Mouse (Mus musculus) midbrain, embryonic 10.5 days (tissue): ENCODE data around the gene Aspscr1. TPM values are rescaled to one million over a fixed set of nuclear protein-coding genes. Genes with fewer than 3 reads are reported as not detected.

Experiments
- DNase-seq: peaks from one replicate; pipeline ENCODE4 v3.0.0-alpha.2; 2017; ENCODE audit warnings: low spot score
- H3K27ac ChIP-seq: fragments of 300-500 bp; sonication (generic); replicated peaks from 2 replicates; pipeline ENCODE4 v1.5.1; 2016; ENCODE audit warnings: mild to moderate bottlenecking
- H3K27me3 ChIP-seq: fragments of 300-500 bp; sonication (generic); 2 replicates; pipeline ENCODE4 v1.6.1; 2016; ENCODE audit warnings: low read depth, mild to moderate bottlenecking; ENCODE audit not compliant: poor library complexity, severe bottlenecking
- H3K36me3 ChIP-seq: fragments of 300-500 bp; sonication (generic); 2 replicates; pipeline ENCODE4 v1.6.1; 2016; ENCODE audit warnings: mild to moderate bottlenecking, moderate library complexity
- H3K4me1 ChIP-seq: fragments of 300-500 bp; sonication (generic); 2 replicates; pipeline ENCODE4 v1.6.1; 2016
- H3K4me3 ChIP-seq: fragments of 300-500 bp; sonication (generic); 2 replicates; pipeline ENCODE4 v1.5.1; 2016; ENCODE audit warnings: mild to moderate bottlenecking, moderate library complexity
- H3K9me3 ChIP-seq: fragments of 300-500 bp; sonication (generic); replicated peaks from 2 replicates; pipeline ENCODE4 v1.6.1; 2016; ENCODE audit warnings: mild to moderate bottlenecking
- WGBS: fragments of 180-500 bp; shearing (Covaris S2); methylation state at CpG from one replicate; pipeline ENCODE4 v1.1.7; 2016; 5-methylcytosine and 5-hydroxymethylcytosine counted together
- microRNA-seq: library from miRNA; unstranded; fragments of <30 nt; microRNA quantifications from one replicate; pipeline ENCODE4, GENCODE M21; 2017
- polyA plus RNA-seq: library from polyadenylated mRNA; unstranded; fragments of >200 nt; fragmentation: Nextera tagmentation; extraction: Ambion mirVana; gene quantifications from 2 replicates; pipeline ENCODE4 v1.2.1, GENCODE M21; 2016

Gene Aspscr1
- polyA plus RNA-seq, 1 experiment from 2014 or later, result 150 TPM

- WGBS, result 82% methylated on average over 7 of the region's 7 CpGs
- Histone ChIP-seq H3K27ac (no peak overlapping the region), H3K4me1 (no peaks in the 10 kb centered on the region), H3K4me3 (no peak overlapping the region), H3K9me3 (no peaks in the 10 kb centered on the region), H3K27me3 (no peaks in the 10 kb centered on the region), H3K36me3 (no peaks in the 10 kb centered on the region)
- no peak for DNase-seq
Observed at GRCm38 (mm10) chr11:120744121-120744701, 71.4 kb downstream of the Aspscr1 start.

- Histone ChIP-seq H3K4me3 (no peak overlapping the region), H3K4me1 (no peaks in the 10 kb centered on the region), H3K9me3 (no peaks in the 10 kb centered on the region), H3K27me3 (no peaks in the 10 kb centered on the region), H3K27ac (no peak overlapping the region), H3K36me3 (no peaks in the 10 kb centered on the region)
- 86% methylated on average over 4 of the region's 4 CpGs for WGBS
- no peak for DNase-seq
Observed at GRCm38 (mm10) chr11:120747974-120748373, 75.2 kb downstream of the Aspscr1 start.

- 63% methylated on average over 8 of the region's 8 CpGs for WGBS
- Histone ChIP-seq H3K4me1 (no peaks in the 10 kb centered on the region), H3K4me3 (no peak overlapping the region), H3K9me3 (no peaks in the 10 kb centered on the region), H3K27me3 (no peaks in the 10 kb centered on the region), H3K27ac (no peak overlapping the region), H3K36me3 (no peaks in the 10 kb centered on the region)
- no peak for DNase-seq
Observed at GRCm38 (mm10) chr11:120749430-120749829, 76.7 kb downstream of the Aspscr1 start.

- H3K36me3 ChIP-seq, result no peaks in the 10 kb centered on the region
- H3K27ac ChIP-seq, result no peak overlapping the region
- DNase-seq, result no peak
- no peaks in the 10 kb centered on the region for H3K27me3 ChIP-seq
- H3K4me1 ChIP-seq, result no peaks in the 10 kb centered on the region
- 85% methylated on average over 4 of the region's 4 CpGs for WGBS
- H3K4me3 ChIP-seq, result no peak overlapping the region
- H3K9me3 ChIP-seq, result peaks cover 2% of the 10 kb centered on the region; the same call in 1 of the 2 replicates
Observed at GRCm38 (mm10) chr11:120751606-120752005, 78.8 kb downstream of the Aspscr1 start.

Small RNA genes lying within 50 kb of the gene (microRNA-seq; reads per million reads assigned to microRNA genes)
- gene Mir6936, result 2.1 reads per million

Other genes with a start within 250 kb of the Aspscr1 start
- gene Nploc4, start 235.3 kb upstream of the Aspscr1 start, polyA plus RNA-seq, result 45.1 and 46.5 TPM in 2 replicates
- gene Tspan10, start 230.3 kb upstream of the Aspscr1 start, polyA plus RNA-seq, result 0.39 TPM in 1 of 2 replicates, not detected in the other
- gene Pde6g, start 219.5 kb upstream of the Aspscr1 start, polyA plus RNA-seq, result 0.20 and 0.53 TPM in 2 replicates
- 9.0 and 11.8 TPM in 2 replicates for gene Oxld1, start 214.9 kb upstream of the Aspscr1 start, polyA plus RNA-seq
- 38.9 and 41.8 TPM in 2 replicates for gene Ccdc137, start 214.9 kb upstream of the Aspscr1 start, polyA plus RNA-seq
- gene Arl16, start 205.4 kb upstream of the Aspscr1 start, polyA plus RNA-seq, result 61.8 and 64.0 TPM in 2 replicates
- 167 and 194 TPM in 2 replicates for gene Mrpl12, start 188.4 kb upstream of the Aspscr1 start, polyA plus RNA-seq
- gene Slc25a10, start 181.1 kb upstream of the Aspscr1 start, polyA plus RNA-seq, result 50.1 and 53.4 TPM in 2 replicates
- gene Gcgr, start 142.3 kb upstream of the Aspscr1 start, polyA plus RNA-seq, result 0.26 and 0.27 TPM in 2 replicates
- 226 and 238 TPM in 2 replicates for gene Mcrip1, start 123.2 kb upstream of the Aspscr1 start, polyA plus RNA-seq
- gene Ppp1r27, start 121.8 kb upstream of the Aspscr1 start, polyA plus RNA-seq, result not detected in 2 replicates
- gene P4hb, start 99.7 kb upstream of the Aspscr1 start, polyA plus RNA-seq, result 534 and 562 TPM in 2 replicates
- gene Arhgdia, start 91.3 kb upstream of the Aspscr1 start, polyA plus RNA-seq, result 743 and 777 TPM in 2 replicates
- 605 and 647 TPM in 2 replicates for gene Alyref, start 74.6 kb upstream of the Aspscr1 start, polyA plus RNA-seq
- 216 and 231 TPM in 2 replicates for gene Anapc11, start 74.6 kb upstream of the Aspscr1 start, polyA plus RNA-seq
- gene Npb, start 64.5 kb upstream of the Aspscr1 start, polyA plus RNA-seq, result 0.65 and 0.66 TPM in 2 replicates
- gene Pcyt2, start 55.0 kb upstream of the Aspscr1 start, polyA plus RNA-seq, result 140 and 151 TPM in 2 replicates
- 34.2 and 37.4 TPM in 2 replicates for gene Sirt7, start 47.7 kb upstream of the Aspscr1 start, polyA plus RNA-seq
- gene Mafg, start 39.4 kb upstream of the Aspscr1 start, polyA plus RNA-seq, result 19.8 and 23.0 TPM in 2 replicates
- gene Pycr1, start 29.2 kb upstream of the Aspscr1 start, polyA plus RNA-seq, result 37.6 and 43.4 TPM in 2 replicates
- gene Myadml2, start 24.8 kb upstream of the Aspscr1 start, polyA plus RNA-seq, result 0.15 TPM in 1 of 2 replicates, not detected in the other
- gene Notum, start 11.8 kb upstream of the Aspscr1 start, polyA plus RNA-seq, result 3.3 and 3.6 TPM in 2 replicates
- 132 and 133 TPM in 2 replicates for gene Cenpx, start 40.8 kb downstream of the Aspscr1 start, polyA plus RNA-seq
- gene Lrrc45, start 41.0 kb downstream of the Aspscr1 start, polyA plus RNA-seq, result 57.0 and 57.7 TPM in 2 replicates
- gene Rac3, start 48.5 kb downstream of the Aspscr1 start, polyA plus RNA-seq, result 32.4 and 41.9 TPM in 2 replicates
- gene Dcxr, start 54.3 kb downstream of the Aspscr1 start, polyA plus RNA-seq, result 13.0 and 13.7 TPM in 2 replicates
- gene Cbr2, start 59.1 kb downstream of the Aspscr1 start, polyA plus RNA-seq, result 0.59 and 1.3 TPM in 2 replicates
- gene Hmga1b, start 89.8 kb downstream of the Aspscr1 start, polyA plus RNA-seq, result 9.4 and 12.9 TPM in 2 replicates
- gene Rfng, start 111.2 kb downstream of the Aspscr1 start, polyA plus RNA-seq, result 43.4 and 55.9 TPM in 2 replicates
- gene Gps1, start 111.3 kb downstream of the Aspscr1 start, polyA plus RNA-seq, result 287 TPM in 2 replicates
- 94.4 and 99.2 TPM in 2 replicates for gene Dus1l, start 123.4 kb downstream of the Aspscr1 start, polyA plus RNA-seq
- gene Fasn, start 151.6 kb downstream of the Aspscr1 start, polyA plus RNA-seq, result 118 and 131 TPM in 2 replicates